Mouse (Mus musculus): Measurements from ENCODE around the gene 2210010C04Rik. TPM values are rescaled to one million over a fixed set of nuclear protein-coding genes. Genes with fewer than 3 reads are reported as not detected.

2210010C04Rik gene
- total RNA-seq (2021): not detected
- long read RNA-seq, experiment 1: 0 reads
- long read RNA-seq, experiment 2: 0 reads

GRCm38 (mm10) chr6:41035409-41035808 is at the start of gene 2210010C04Rik:
Gene 2210010C04Rik (minus strand): TSS chr6:41035509.
- no peak for DNase-seq (ENCODE audit: low spot score in 2 of 2)

GRCm38 (mm10) chr6:41080121-41080520 is 44.8 kb upstream of the 2210010C04Rik start:
- no peak for DNase-seq (ENCODE audit: low spot score in 2 of 2)

GRCm38 (mm10) chr6:41078539-41079303 is 43.4 kb upstream of the 2210010C04Rik start:
- no peak for DNase-seq (ENCODE audit: low spot score in 2 of 2)

GRCm38 (mm10) chr6:41075753-41076152 is 40.4 kb upstream of the 2210010C04Rik start:
- no peak for DNase-seq (ENCODE audit: low spot score in 2 of 2)

- no peak for DNase-seq (ENCODE audit: low spot score in 2 of 2)
These were observed 28.0 kb upstream of the 2210010C04Rik start for GRCm38 (mm10) chr6:41063332-41063731.

GRCm38 (mm10) chr6:41062746-41063145 is 27.4 kb upstream of the 2210010C04Rik start:
- DNase-seq (ENCODE audit: low spot score in 2 of 2): no peak

GRCm38 (mm10) chr6:41062081-41062480 is 26.8 kb upstream of the 2210010C04Rik start:
- no peak for DNase-seq (ENCODE audit: low spot score in 2 of 2)

GRCm38 (mm10) chr6:41061085-41061484 is 25.8 kb upstream of the 2210010C04Rik start:
- no peak for DNase-seq (ENCODE audit: low spot score in 2 of 2)

GRCm38 (mm10) chr6:41057653-41058052 is 22.3 kb upstream of the 2210010C04Rik start:
- DNase-seq (ENCODE audit: low spot score in 2 of 2): no peak

GRCm38 (mm10) chr6:41055581-41055980 is 20.3 kb upstream of the 2210010C04Rik start:
- peak in 1 of 2 experiments; percentile 11 for DNase-seq (ENCODE audit: low spot score in 2 of 2)

GRCm38 (mm10) chr6:41054379-41054778 is 19.1 kb upstream of the 2210010C04Rik start:
- DNase-seq (ENCODE audit: low spot score in 2 of 2): no peak

GRCm38 (mm10) chr6:41051824-41052223 is 16.5 kb upstream of the 2210010C04Rik start:
- no peak for DNase-seq (ENCODE audit: low spot score in 2 of 2)

- peak in 1 of 2 experiments; percentile 9 for DNase-seq (ENCODE audit: low spot score in 2 of 2)
These were observed 13.3 kb upstream of the 2210010C04Rik start for GRCm38 (mm10) chr6:41048602-41049001.

- no peak for DNase-seq (ENCODE audit: low spot score in 2 of 2)
These were observed 12.7 kb upstream of the 2210010C04Rik start for GRCm38 (mm10) chr6:41047961-41048360.

GRCm38 (mm10) chr6:41047202-41047601 is 11.9 kb upstream of the 2210010C04Rik start:
- no peak for DNase-seq (ENCODE audit: low spot score in 2 of 2)

GRCm38 (mm10) chr6:41046553-41046952 is 11.2 kb upstream of the 2210010C04Rik start:
- no peak for DNase-seq (ENCODE audit: low spot score in 2 of 2)

- no peak for DNase-seq (ENCODE audit: low spot score in 2 of 2)
These were observed 9.4 kb upstream of the 2210010C04Rik start for GRCm38 (mm10) chr6:41044753-41045152.

GRCm38 (mm10) chr6:41044314-41044713 is 9.0 kb upstream of the 2210010C04Rik start:
- DNase-seq (ENCODE audit: low spot score in 2 of 2): no peak

- no peak for DNase-seq (ENCODE audit: low spot score in 2 of 2)
These were observed 2.5 kb downstream of the 2210010C04Rik start for GRCm38 (mm10) chr6:41032802-41033201.

- no peak for DNase-seq (ENCODE audit: low spot score in 2 of 2)
These were observed 3.1 kb downstream of the 2210010C04Rik start for GRCm38 (mm10) chr6:41032231-41032630.

- DNase-seq (ENCODE audit: low spot score in 2 of 2): no peak
These were observed 4.5 kb downstream of the 2210010C04Rik start for GRCm38 (mm10) chr6:41030821-41031220.

GRCm38 (mm10) chr6:41027053-41027452 is 8.3 kb downstream of the 2210010C04Rik start:
- no peak for DNase-seq (ENCODE audit: low spot score in 2 of 2)
